9 mouse cellular contexts compared by ENCODE assay signal in the genomic region with DNA sequence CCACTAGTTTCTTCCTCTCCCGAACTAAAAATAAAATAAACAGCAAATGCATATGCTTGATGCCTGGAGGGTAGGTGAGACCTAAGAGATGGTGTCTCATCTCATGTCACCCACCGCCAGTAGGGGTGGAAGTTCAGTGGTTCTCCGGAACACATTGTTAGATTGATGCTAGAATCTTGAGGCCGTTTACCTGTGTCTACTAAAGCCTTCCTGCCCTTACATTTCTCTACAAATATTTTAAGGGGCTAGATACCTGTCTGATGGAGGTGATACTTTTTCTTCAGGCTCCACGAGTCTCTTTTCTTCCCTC. TPM values are rescaled to one million over a fixed set of nuclear protein-coding genes. Genes with fewer than 3 reads are reported as not detected.
DNase-seq lines count a peak whose midpoint lies in the region; ATAC-seq and TF ChIP-seq lines count a peak whose summit lies in the region.
"Had no signal": no experiment of that assay in that cellular context is flagged by ENCODE, and none has a peak within 500 bp of the region (broad histone marks: within the 10 kb centered on the region; RNA-seq: fewer than 3 reads in every experiment).

No protein-coding gene starts in this region.

- WGBS in spleen, adult 2 months = 43% methylated on average over 5 of the region's 5 CpGs
- WGBS in liver, embryonic 15.5 days (ENCODE audit: insufficient replicate concordance) = 27% methylated on average over 5 of the region's 5 CpGs

- no peak for ATAC-seq in cerebellum, adult (ENCODE audit: insufficient number of reproducible peaks, low FRiP score, low TSS enrichment)
- ATAC-seq in liver, embryonic 15.5 days (ENCODE audit: insufficient read depth) = no peak
- no peak for ATAC-seq in monocyte, adult 5-6 weeks (replicated peaks; ENCODE audit: insufficient number of reproducible peaks, low FRiP score, low TSS enrichment, poor library complexity, severe bottlenecking)

- peaks cover 4% of the 10 kb centered on the region; the same call in 1 of the 2 replicates for H3K4me1 ChIP-seq in spleen, adult 2 months (ENCODE audit: control insufficient read depth, insufficient read depth, insufficient read length)
- H3K4me1 ChIP-seq in liver, embryonic 15.5 days (replicated peaks) = peaks cover 15% of the 10 kb centered on the region

- peak overlapping the region; percentile 94 for H3K4me2 ChIP-seq in liver, embryonic 15.5 days

- H3K9me3 ChIP-seq in liver, embryonic 15.5 days (replicated peaks) = no peaks in the 10 kb centered on the region

- H3K27ac ChIP-seq in spleen, adult 2 months (ENCODE audit: insufficient read depth, low read length) = no peak overlapping the region; the same call in 1 of the 2 replicates
- no peak overlapping the region for H3K27ac ChIP-seq in liver, embryonic 15.5 days (replicated peaks)

- no peaks in the 10 kb centered on the region for H3K36me3 ChIP-seq in spleen, adult 2 months (ENCODE audit: control insufficient read depth, insufficient read depth, low read length)
- no peaks in the 10 kb centered on the region for H3K36me3 ChIP-seq in liver, embryonic 15.5 days (replicated peaks)

- TF ChIP-seq CTCF in spleen, adult 2 months (IDR thresholded peaks at IDR 0.05; ENCODE audit: extremely low read depth, insufficient read depth, insufficient read length, insufficient replicate concordance) = no peak

- no peak for TF ChIP-seq POLR2A in spleen, adult 2 months (IDR thresholded peaks at IDR 0.05; ENCODE audit: low read depth, low read length)

- no peaks in the 10 kb centered on the region for H3K27me3 ChIP-seq in spleen, adult 2 months (ENCODE audit: control insufficient read depth, insufficient read depth, low read length)
- H3K27me3 ChIP-seq in liver, embryonic 15.5 days = peaks cover 46% of the 10 kb centered on the region

- no peak overlapping the region for H3K9ac ChIP-seq in liver, embryonic 15.5 days

- peak; percentile 36 for DNase-seq in cerebellum, adult 8-10 months
- no peak for DNase-seq in spleen, adult 2 months (ENCODE audit: low read depth in 1 of 2, low spot score in 2 of 2)
- DNase-seq in spleen, postnatal 4 days (ENCODE audit: low spot score in 2 of 2) = no peak
- peak; percentile 38 for DNase-seq in thymus, postnatal 25 days
- no peak for DNase-seq in kidney, postnatal 25 days
- DNase-seq: kidney, adult 18-20 months had no signal

- H3K4me3 ChIP-seq in spleen, adult 2 months (ENCODE audit: extremely low read depth, insufficient read depth, insufficient read length) = peak overlapping the region; percentile 85
- H3K4me3 ChIP-seq in liver, embryonic 15.5 days (replicated peaks) = peak overlapping the region; percentile 65; the same call in 1 of the 2 replicates

RNA-seq across cellular contexts. Expression of gene Tnik, which starts 1.8 kb away (rescaled TPM):
- 4.5 and 5.5 TPM in 2 replicates for polyA plus RNA-seq in spleen, adult 2 months (2012; rRNA removed)
- 1.9 and 2.1 TPM in 2 replicates for polyA plus RNA-seq in liver, embryonic 15.5 days (2015; fragmentation: Nextera tagmentation; extraction: Ambion mirVana)
- total RNA-seq in monocyte, adult 5-6 weeks (2017) = 19.7 to 103 TPM (median 23.7 TPM) in 3 replicates

Comparison
In these comparisons a context has a peak if more than half of its experiments do, and no peak if none do; other contexts are left out.
1. DNase-seq: peak in cerebellum, adult 8-10 months (single experiment) and thymus, postnatal 25 days (single experiment); none in spleen, adult 2 months (0 of 2), spleen, postnatal 4 days (0 of 2) and kidney, postnatal 25 days (0 of 2).